Mouse (Mus musculus): ENCODE data around the gene Ddx24.

DNA sequence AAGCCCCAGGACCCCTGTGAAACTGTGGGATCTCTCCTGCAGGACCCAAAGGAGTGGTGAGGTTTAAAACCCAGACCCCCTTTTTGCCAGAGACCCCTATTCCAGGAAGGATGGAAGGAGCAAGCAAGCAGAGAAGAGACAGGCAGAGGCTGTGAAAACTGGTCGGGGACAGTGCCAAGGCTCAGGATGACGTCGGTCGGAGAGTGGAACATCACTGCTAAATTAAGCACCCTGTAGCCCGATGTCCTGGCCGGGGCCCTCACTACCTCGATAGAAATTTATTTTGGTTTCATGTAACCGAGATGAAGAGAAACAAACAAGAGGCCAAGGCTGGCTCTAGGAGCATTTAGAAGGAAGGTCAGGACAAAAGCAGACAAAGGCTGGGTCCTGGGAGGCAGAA, 67.4 kb downstream of the Ddx24 start:
- TF ChIP-seq CTCF (IDR thresholded peaks at IDR 0.05; ENCODE audit: borderline replicate concordance, control insufficient read depth, extremely low read depth, insufficient read depth, low read length, poor library complexity) (no peak), POLR2A (IDR thresholded peaks at IDR 0.05; ENCODE audit: control insufficient read depth, extremely low read depth, insufficient read depth, low read length, poor library complexity) (no peak)
